Mouse (Mus musculus) G1E (cell line): ENCODE results near the gene Exoc3.

Experiments
- CTCF ChIP-seq: IDR thresholded peaks from 2 replicates; pipeline ENCODE4 v1.5.1; 2012; ENCODE audit warnings: low read depth, low read length, inconsistent platforms, mixed read lengths
- GATA1 ChIP-seq: IDR thresholded peaks from 2 replicates; pipeline ENCODE4 v1.6.1; 2012; ENCODE audit warnings: borderline replicate concordance, low read length, inconsistent platforms, mixed read lengths
- GATA2 ChIP-seq: IDR thresholded peaks from 2 replicates; pipeline ENCODE4 v1.6.1; 2012; ENCODE audit warnings: low read depth, low read length, inconsistent platforms, borderline replicate concordance
- POLR2AphosphoS5 ChIP-seq: IDR thresholded peaks from 2 replicates; pipeline ENCODE4 v1.6.1; 2012; ENCODE audit warnings: low read depth, low read length, inconsistent platforms; ENCODE audit not compliant: insufficient replicate concordance
- TAL1 ChIP-seq: conservative IDR thresholded peaks from 2 replicates; pipeline ENCODE4 v1.6.1; 2012; ENCODE audit warnings: low read depth, low read length, inconsistent platforms, mixed read lengths

DNA sequence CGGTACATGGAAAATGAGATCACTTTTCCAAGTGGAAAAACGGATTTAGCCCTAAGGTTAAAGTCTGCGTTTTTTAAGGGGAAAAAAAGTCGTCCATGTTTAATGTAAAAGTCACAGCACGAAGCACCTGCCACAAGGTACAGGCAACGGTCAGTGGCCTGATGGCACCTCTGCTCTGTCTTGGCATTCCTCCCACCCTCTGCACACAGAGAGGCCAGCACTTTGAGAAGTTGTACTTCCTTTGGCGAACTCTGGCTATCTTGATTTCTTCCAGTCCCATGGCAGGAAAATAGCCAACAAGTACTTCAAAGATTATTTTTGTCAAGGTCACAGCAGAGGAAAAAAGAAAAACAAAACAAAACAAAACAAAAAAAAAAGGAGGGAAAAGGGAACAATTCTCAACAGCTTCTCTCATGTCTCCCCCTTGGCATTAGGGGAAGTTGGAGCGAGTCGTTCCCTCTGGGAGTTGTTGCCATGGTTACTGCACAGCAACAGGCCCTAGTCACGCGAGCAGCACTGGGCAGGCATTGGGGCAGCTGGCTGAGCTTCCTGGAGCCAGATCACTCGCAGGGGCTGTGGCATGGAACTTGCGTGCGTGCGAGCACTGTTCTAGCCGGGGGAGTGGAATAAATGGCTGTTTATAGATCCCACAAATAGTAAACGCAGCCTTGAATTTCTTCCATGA, 36.8 kb upstream of the Exoc3 start:
- TF ChIP-seq CTCF (no peak), GATA1 (no peak), POLR2AphosphoS5 (no peak), TAL1 (no peak), GATA2 (no peak)
